Mouse (Mus musculus) hindbrain, embryonic 10.5 days (tissue): Measurements from ENCODE around the gene C2cd3. TPM values are rescaled to one million over a fixed set of nuclear protein-coding genes. Genes with fewer than 3 reads are reported as not detected.

ENCODE experiments used
- DNase-seq: peaks from one replicate; pipeline ENCODE4 v3.0.0-alpha.2; 2017; ENCODE audit warnings: low spot score
- H3K27ac ChIP-seq: fragments of 300-500 bp; sonication (generic); 2 replicates; pipeline ENCODE4 v1.5.1; 2016; ENCODE audit warnings: mild to moderate bottlenecking, moderate library complexity
- H3K27me3 ChIP-seq: fragments of 300-500 bp; sonication (generic); 2 replicates; pipeline ENCODE4 v1.6.1; 2016; ENCODE audit warnings: mild to moderate bottlenecking; ENCODE audit not compliant: poor library complexity, insufficient read depth, severe bottlenecking
- H3K36me3 ChIP-seq: fragments of 300-500 bp; sonication (generic); 2 replicates; pipeline ENCODE4 v1.6.1; 2016; ENCODE audit warnings: mild to moderate bottlenecking, moderate library complexity
- H3K4me1 ChIP-seq: fragments of 300-500 bp; sonication (generic); replicated peaks from 2 replicates; pipeline ENCODE4 v1.6.1; 2016; ENCODE audit warnings: mild to moderate bottlenecking
- H3K4me3 ChIP-seq: fragments of 300-500 bp; sonication (generic); 2 replicates; pipeline ENCODE4 v1.5.1; 2016; ENCODE audit warnings: mild to moderate bottlenecking, moderate library complexity
- H3K9me3 ChIP-seq: fragments of 300-500 bp; sonication (generic); 2 replicates; pipeline ENCODE4 v1.6.1; 2016; ENCODE audit warnings: mild to moderate bottlenecking, moderate library complexity
- WGBS: fragments of 180-500 bp; shearing (Covaris S2); methylation state at CpG from one replicate; pipeline ENCODE4 v1.1.7; 2016; 5-methylcytosine and 5-hydroxymethylcytosine counted together
- polyA plus RNA-seq: library from polyadenylated mRNA; unstranded; fragments of >200 nt; fragmentation: Nextera tagmentation; extraction: Ambion mirVana; gene quantifications from 2 replicates; pipeline ENCODE4 v1.2.1, GENCODE M21; 2016

Gene C2cd3
- polyA plus RNA-seq, 1 experiment from 2014 or later, result 34.7 TPM

GRCm38 (mm10) chr7:100372452-100372980 is 483 bp downstream of the C2cd3 start:
- H3K27me3 ChIP-seq, result no peaks in the 10 kb centered on the region
- H3K36me3 ChIP-seq, result peaks cover 35% of the 10 kb centered on the region
- H3K4me3 ChIP-seq, result peak overlapping the region; percentile 85
- 8% methylated on average over 17 of the region's 17 CpGs for WGBS
- DNase-seq, result no peak
- peaks cover 32% of the 10 kb centered on the region for H3K4me1 ChIP-seq
- peak overlapping the region; percentile 96 for H3K27ac ChIP-seq
- no peaks in the 10 kb centered on the region for H3K9me3 ChIP-seq

- no peak overlapping the region for H3K4me3 ChIP-seq
- no peaks in the 10 kb centered on the region for H3K9me3 ChIP-seq
- peaks cover 86% of the 10 kb centered on the region for H3K36me3 ChIP-seq
- H3K4me1 ChIP-seq, result peaks cover 2% of the 10 kb centered on the region
- DNase-seq, result no peak
- H3K27ac ChIP-seq, result no peak overlapping the region
- no peaks in the 10 kb centered on the region for H3K27me3 ChIP-seq
- WGBS, result 92% methylated on average over 2 of the region's 2 CpGs
These were observed 6.2 kb downstream of the C2cd3 start for GRCm38 (mm10) chr7:100378257-100378656.

DNA sequence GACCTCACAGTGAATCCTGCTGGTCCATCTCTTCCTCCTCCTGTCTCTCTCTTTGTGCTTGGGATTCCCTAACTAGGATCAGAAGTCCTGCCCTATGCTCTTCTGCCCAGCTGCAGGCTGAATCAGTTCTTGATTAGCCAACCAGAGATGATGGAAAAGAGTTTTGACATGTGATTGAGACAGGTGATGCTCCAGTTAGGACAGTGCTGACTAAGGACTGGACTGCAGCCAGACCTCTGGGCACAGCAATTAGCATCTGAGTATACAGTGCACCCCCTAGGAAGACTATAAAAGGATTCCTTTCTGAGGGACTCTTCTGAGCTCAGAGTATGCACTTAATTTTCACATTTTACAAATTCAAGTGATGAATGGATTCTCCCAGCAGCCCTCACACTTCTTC is 9.1 kb downstream of the C2cd3 start:
- no peaks in the 10 kb centered on the region for H3K4me1 ChIP-seq
- H3K36me3 ChIP-seq, result peaks cover 83% of the 10 kb centered on the region
- H3K27me3 ChIP-seq, result no peaks in the 10 kb centered on the region
- no peak overlapping the region for H3K27ac ChIP-seq
- no peak overlapping the region for H3K4me3 ChIP-seq
- no peak for DNase-seq
- no peaks in the 10 kb centered on the region for H3K9me3 ChIP-seq

DNA sequence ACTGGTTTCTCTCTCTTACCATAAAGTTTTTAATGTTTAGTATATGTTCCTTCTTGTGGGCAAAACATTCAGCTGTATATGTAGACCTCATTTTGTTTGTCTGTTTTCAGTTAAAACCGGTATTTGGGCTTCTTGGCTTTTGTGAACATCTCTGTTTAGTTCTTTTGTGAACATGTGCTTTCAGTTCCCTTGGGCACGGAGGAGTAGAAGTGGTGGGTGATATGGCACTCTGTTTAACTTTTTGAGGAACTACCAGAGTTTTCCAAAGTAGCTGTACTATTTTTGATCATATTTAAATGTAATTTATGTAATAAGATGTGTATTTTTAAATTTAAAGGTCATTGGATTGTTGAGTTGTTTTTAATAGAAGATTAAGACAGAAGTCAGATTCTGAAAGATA is 11.2 kb downstream of the C2cd3 start:
- Histone ChIP-seq H3K4me3 (no peak overlapping the region), H3K36me3 (peaks cover 81% of the 10 kb centered on the region), H3K9me3 (no peaks in the 10 kb centered on the region), H3K27me3 (no peaks in the 10 kb centered on the region), H3K27ac (no peak overlapping the region), H3K4me1 (no peaks in the 10 kb centered on the region)
- WGBS, result 94% methylated on average over 2 of the region's 2 CpGs
- DNase-seq, result no peak

DNA sequence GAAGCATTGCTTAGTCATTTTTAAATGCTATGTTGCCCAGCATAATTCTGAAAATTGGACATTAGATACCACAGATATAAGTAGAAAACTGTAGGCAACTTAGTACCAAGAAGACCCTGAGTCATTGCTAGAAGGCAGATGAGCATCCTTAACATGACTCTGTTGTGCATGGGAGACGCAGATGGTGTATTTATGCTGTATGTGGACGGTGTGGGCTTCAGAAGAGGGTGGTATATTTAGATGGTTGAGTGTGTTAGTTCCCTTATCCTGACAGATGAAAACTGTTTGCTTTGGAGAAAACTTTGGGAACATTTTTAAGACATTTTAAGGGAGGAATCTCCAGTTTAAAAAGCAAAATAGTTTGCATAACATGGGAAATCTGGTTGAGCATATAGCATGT is 16.1 kb downstream of the C2cd3 start:
- H3K4me3 ChIP-seq, result no peak overlapping the region
- no peaks in the 10 kb centered on the region for H3K4me1 ChIP-seq
- DNase-seq, result no peak
- no peaks in the 10 kb centered on the region for H3K27me3 ChIP-seq
- H3K27ac ChIP-seq, result no peak overlapping the region
- peaks cover 81% of the 10 kb centered on the region for H3K36me3 ChIP-seq
- WGBS, result 96% methylated on average over 2 of the region's 2 CpGs
- H3K9me3 ChIP-seq, result no peaks in the 10 kb centered on the region

GRCm38 (mm10) chr7:100390166-100390565 is 18.1 kb downstream of the C2cd3 start:
- H3K9me3 ChIP-seq, result no peaks in the 10 kb centered on the region
- H3K36me3 ChIP-seq, result peaks cover 83% of the 10 kb centered on the region
- no peaks in the 10 kb centered on the region for H3K27me3 ChIP-seq
- no peak overlapping the region for H3K27ac ChIP-seq
- DNase-seq, result no peak
- WGBS, result 92% methylated on average over 8 of the region's 8 CpGs
- H3K4me3 ChIP-seq, result no peak overlapping the region
- H3K4me1 ChIP-seq, result no peaks in the 10 kb centered on the region

DNA sequence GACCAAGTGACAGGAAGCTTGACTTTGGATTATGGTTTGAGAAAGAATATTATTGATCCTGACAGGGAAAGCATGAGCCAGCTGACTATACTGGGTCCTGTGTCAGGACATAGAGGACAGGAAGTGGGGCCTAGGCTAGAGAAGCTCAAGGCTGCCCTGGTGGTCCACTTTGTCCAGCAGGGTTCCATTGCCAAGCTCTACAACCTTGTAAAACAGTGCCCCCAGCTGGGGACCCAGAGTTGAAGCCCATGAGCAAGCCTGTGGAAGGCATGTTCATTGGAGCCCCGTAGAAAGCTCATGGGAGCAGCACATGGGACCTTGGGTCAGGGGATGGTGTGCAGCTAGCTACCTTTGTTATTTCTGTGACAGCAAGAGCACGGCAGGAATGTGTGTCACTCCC is 20.2 kb downstream of the C2cd3 start:
- no peak for DNase-seq
- Histone ChIP-seq H3K27me3 (no peaks in the 10 kb centered on the region), H3K9me3 (no peaks in the 10 kb centered on the region), H3K27ac (no peak overlapping the region), H3K4me3 (no peak overlapping the region), H3K36me3 (peaks cover 98% of the 10 kb centered on the region), H3K4me1 (no peaks in the 10 kb centered on the region)
- 86% methylated on average over 2 of the region's 2 CpGs for WGBS

GRCm38 (mm10) chr7:100399231-100399913 is 27.3 kb downstream of the C2cd3 start:
- peak; percentile 39 for DNase-seq
- H3K36me3 ChIP-seq, result peaks cover 81% of the 10 kb centered on the region
- no peak overlapping the region for H3K4me3 ChIP-seq
- no peaks in the 10 kb centered on the region for H3K27me3 ChIP-seq
- no peak overlapping the region for H3K27ac ChIP-seq
- no peaks in the 10 kb centered on the region for H3K4me1 ChIP-seq
- 74% methylated on average over 8 of the region's 8 CpGs for WGBS
- no peaks in the 10 kb centered on the region for H3K9me3 ChIP-seq

GRCm38 (mm10) chr7:100400899-100401539 is 29.0 kb downstream of the C2cd3 start:
- Histone ChIP-seq H3K27me3 (no peaks in the 10 kb centered on the region), H3K27ac (no peak overlapping the region), H3K36me3 (peaks cover 81% of the 10 kb centered on the region), H3K4me3 (no peak overlapping the region), H3K9me3 (no peaks in the 10 kb centered on the region), H3K4me1 (no peaks in the 10 kb centered on the region)
- no peak for DNase-seq
- WGBS, result 77% methylated on average over 4 of the region's 4 CpGs

- Histone ChIP-seq H3K9me3 (no peaks in the 10 kb centered on the region), H3K4me3 (no peak overlapping the region), H3K4me1 (no peaks in the 10 kb centered on the region), H3K36me3 (peaks cover 81% of the 10 kb centered on the region), H3K27ac (no peak overlapping the region), H3K27me3 (no peaks in the 10 kb centered on the region)
- no peak for DNase-seq
- WGBS, result 92% methylated on average over 4 of the region's 4 CpGs
These were observed 30.7 kb downstream of the C2cd3 start for GRCm38 (mm10) chr7:100402715-100403114.

DNA sequence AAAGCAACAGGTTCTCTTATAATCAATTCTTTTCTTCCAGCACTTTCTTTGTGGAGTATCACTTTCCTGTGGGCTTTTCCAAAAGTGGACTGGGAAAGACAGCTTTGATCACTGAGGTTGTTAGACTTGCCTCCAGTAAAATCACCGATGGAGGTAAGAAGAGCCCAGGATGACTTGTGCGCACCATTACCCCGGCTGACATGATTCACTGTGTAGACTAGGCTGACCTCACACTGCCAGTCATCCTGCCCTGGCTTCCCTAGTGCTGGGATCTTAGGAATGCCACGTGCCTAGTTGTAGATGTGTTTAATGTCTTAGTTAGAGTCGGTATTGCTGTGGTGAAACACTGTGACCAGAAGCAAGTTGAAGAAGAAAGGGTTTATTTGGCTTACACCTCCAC is 35.6 kb downstream of the C2cd3 start:
- Histone ChIP-seq H3K9me3 (no peaks in the 10 kb centered on the region), H3K27ac (no peak overlapping the region), H3K27me3 (no peaks in the 10 kb centered on the region), H3K4me1 (no peaks in the 10 kb centered on the region), H3K36me3 (peaks cover 100% of the 10 kb centered on the region), H3K4me3 (no peak overlapping the region)
- DNase-seq, result no peak
- 97% methylated on average over 5 of the region's 5 CpGs for WGBS

DNA sequence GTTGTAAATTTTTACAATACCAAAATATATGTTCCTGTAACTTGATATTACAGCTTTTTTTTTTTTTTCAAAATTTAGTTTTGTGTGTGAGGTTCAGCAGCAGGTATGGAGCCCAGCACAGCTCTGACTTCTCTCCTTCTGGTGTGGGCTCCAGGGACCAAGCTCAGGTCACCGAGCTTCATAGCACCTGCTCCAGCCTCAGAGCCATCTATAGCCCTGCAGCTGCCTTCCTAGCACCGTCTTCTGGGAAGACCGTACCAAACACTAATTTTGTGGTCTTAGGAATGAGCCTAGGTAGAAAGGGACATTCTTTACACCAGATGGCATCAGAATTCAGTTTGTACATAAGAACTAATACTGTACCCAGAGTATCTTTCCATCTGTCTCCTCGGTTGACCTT is 36.7 kb downstream of the C2cd3 start:
- H3K27ac ChIP-seq, result no peak overlapping the region
- 95% methylated on average over 4 of the region's 4 CpGs for WGBS
- DNase-seq, result no peak
- H3K9me3 ChIP-seq, result no peaks in the 10 kb centered on the region
- no peak overlapping the region for H3K4me3 ChIP-seq
- H3K27me3 ChIP-seq, result no peaks in the 10 kb centered on the region
- H3K36me3 ChIP-seq, result peaks cover 100% of the 10 kb centered on the region
- no peaks in the 10 kb centered on the region for H3K4me1 ChIP-seq

- Histone ChIP-seq H3K4me1 (no peaks in the 10 kb centered on the region), H3K36me3 (peaks cover 99% of the 10 kb centered on the region), H3K9me3 (no peaks in the 10 kb centered on the region), H3K4me3 (no peak overlapping the region), H3K27ac (no peak overlapping the region), H3K27me3 (no peaks in the 10 kb centered on the region)
- DNase-seq, result no peak
- 90% methylated on average over 3 of the region's 3 CpGs for WGBS
These were observed 53.8 kb downstream of the C2cd3 start for GRCm38 (mm10) chr7:100425795-100426194.
